Mouse (Mus musculus) liver, postnatal 0 days (tissue): ENCODE measurements around the gene Meltf.

Experiments
- CTCF ChIP-seq: sonication (generic); IDR thresholded peaks from 2 replicates; pipeline ENCODE4 v1.5.1; 2016; ENCODE audit warnings: antibody characterized with exemption, low read depth
- EP300 ChIP-seq: IDR thresholded peaks from 2 replicates; pipeline ENCODE4 v1.6.1; 2016; ENCODE audit warnings: antibody characterized with exemption, low read depth, mild to moderate bottlenecking

- TF ChIP-seq CTCF (no peak), EP300 (no peak)
Observed at GRCm38 (mm10) chr16:31844246-31844645, 34.4 kb upstream of the Meltf start.
